Mouse (Mus musculus): ENCODE measurements at regions not wholly inside any gene's neighbourhood (a gene's known extent, or its start where the extent isn't known, plus 50 kb on each side); places are given as distances from the start of the nearest gene placed in this dataset.
"Not testable (repeated sequence)": the region's sequence is repeated elsewhere in the genome, so short reads cannot be mapped to it uniquely, and the experiment has no call there.

DNA sequence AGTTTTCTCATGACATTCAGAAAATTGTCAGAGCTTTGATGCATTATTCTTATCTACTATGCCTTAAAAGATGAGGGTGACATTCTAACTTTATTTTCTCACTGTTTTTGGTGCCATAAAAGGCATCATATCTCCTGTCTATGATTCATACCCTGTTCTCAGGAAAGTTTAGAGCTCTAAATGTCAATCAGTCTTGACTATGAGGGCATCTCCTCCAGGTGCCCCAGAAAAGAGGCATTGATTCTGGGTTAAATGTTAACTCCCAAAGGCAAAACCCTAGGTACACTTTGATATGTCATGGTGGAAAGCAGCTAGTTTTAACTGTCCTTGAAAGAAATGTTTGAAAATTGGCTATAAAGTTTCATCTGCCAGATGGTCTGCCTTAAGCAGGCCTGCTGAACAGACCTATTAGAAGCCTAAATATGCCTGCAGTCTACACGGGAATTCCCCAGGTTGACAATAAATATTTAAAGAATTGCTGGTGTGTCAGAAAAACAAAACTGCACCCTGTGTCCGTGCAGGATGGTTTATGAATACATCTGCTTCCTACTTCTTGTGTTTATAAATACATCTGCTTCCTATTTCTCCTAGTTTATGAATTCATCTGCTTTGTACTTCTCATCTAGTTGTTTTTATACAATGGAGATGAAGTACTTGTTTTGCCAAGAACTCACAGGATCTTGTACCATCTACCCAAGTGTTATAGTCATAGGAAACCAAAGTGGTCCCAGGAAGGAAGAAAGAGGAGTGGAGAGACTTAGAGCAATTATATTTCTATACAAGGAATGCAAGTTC lies 172.3 kb downstream of the Snca start:
- no peaks in the 10 kb centered on the region for H3K27me3 ChIP-seq (ENCODE audit: control insufficient read depth, insufficient read depth, low read length)

DNA sequence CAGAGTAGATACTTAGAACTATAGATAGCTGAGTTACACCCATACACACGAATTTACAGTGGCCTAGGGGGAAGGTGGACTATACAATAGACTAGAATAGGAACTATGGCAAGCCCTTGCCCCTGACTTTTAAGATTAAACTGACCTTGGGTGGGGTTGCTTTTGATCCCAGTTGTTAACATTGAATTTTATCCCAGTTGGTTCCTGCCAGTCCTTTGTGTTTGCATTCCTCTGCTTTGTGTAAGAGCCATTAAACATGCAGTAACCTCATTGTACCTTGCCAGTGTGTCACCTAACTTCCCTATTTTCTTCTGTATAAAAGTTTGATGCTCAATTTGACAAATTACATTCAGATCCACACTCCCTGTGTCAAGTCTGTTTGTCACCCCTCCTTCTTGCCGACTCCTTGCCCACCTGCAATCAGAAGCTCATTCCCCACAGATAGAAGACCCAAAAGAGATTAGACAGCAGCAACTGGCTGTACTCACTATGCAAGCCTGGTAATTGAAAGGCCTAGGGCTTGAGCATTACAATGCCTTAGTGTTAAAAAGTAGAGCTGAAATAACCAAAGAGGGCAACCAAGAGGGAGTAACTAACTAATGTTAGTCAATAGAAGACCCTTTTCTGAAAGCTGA lies 182.6 kb downstream of the Snca start:
- not testable (repeated sequence) for ATAC-seq (replicated peaks; ENCODE audit: low FRiP score); H3K4me1 ChIP-seq (replicated peaks; ENCODE audit: control insufficient read depth, insufficient read depth, low read length); H3K27me3 ChIP-seq (ENCODE audit: control insufficient read depth, insufficient read depth, low read length); H3K4me3 ChIP-seq (ENCODE audit: low read depth, low read length); H3K36me3 ChIP-seq (ENCODE audit: control insufficient read depth, insufficient read depth, low read length); H3K9me3 ChIP-seq (ENCODE audit: control insufficient read depth, low read length); DNase-seq (ENCODE audit: low spot score); H3K4me2 ChIP-seq (ENCODE audit: low read depth, low read length, severe bottlenecking); H3K27ac ChIP-seq (ENCODE audit: low read depth, low read length); H3K9ac ChIP-seq (ENCODE audit: low read length)
- 71% methylated on average over 2 of the region's 2 CpGs for WGBS

More for the DNA sequence above, 172.3 kb downstream of the Snca start:
- H3K36me3 ChIP-seq (ENCODE audit: control insufficient read depth, insufficient read depth, low read length), result no peaks in the 10 kb centered on the region
- H3K27ac ChIP-seq (ENCODE audit: low read depth, low read length), result no peak overlapping the region
- 70% methylated on average over 2 of the region's 2 CpGs for WGBS
- H3K4me3 ChIP-seq (ENCODE audit: low read depth, low read length), result no peak overlapping the region
- no peak overlapping the region for H3K9ac ChIP-seq (ENCODE audit: low read length)
- no peak overlapping the region for H3K4me2 ChIP-seq (ENCODE audit: low read depth, low read length, severe bottlenecking)
- H3K4me1 ChIP-seq (replicated peaks; ENCODE audit: control insufficient read depth, insufficient read depth, low read length), result no peaks in the 10 kb centered on the region
- H3K9me3 ChIP-seq (ENCODE audit: control insufficient read depth, low read length), result no peaks in the 10 kb centered on the region
- no peak for DNase-seq (ENCODE audit: low spot score)
- ATAC-seq (replicated peaks; ENCODE audit: low FRiP score), result no peak

DNA sequence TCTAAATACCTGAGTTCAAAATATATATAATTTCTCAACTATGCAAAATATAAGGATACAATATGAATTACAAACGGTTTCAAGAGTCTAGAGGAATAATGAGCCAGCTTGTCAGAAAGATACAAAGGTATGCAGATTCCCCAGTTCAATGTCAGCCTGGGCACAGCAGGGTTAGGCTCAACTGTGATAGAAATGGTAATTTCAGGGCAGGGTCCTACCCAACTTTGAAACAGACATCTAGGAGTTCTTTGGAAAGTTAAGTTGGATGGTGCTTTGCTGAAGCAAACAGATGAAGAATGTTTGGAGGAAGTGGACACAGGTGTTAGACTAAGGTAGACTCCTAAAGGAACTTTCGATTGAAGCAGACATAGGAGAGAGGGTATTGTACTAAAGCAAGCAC lies 187.4 kb downstream of the Snca start:
- Histone ChIP-seq H3K27me3 (ENCODE audit: control insufficient read depth, insufficient read depth, low read length) (no peaks in the 10 kb centered on the region), H3K4me1 (replicated peaks; ENCODE audit: control insufficient read depth, insufficient read depth, low read length) (no peaks in the 10 kb centered on the region), H3K4me2 (ENCODE audit: low read depth, low read length, severe bottlenecking) (no peak overlapping the region), H3K9ac (ENCODE audit: low read length) (no peak overlapping the region), H3K4me3 (ENCODE audit: low read depth, low read length) (no peak overlapping the region), H3K27ac (ENCODE audit: low read depth, low read length) (no peak overlapping the region), H3K36me3 (ENCODE audit: control insufficient read depth, insufficient read depth, low read length) (no peaks in the 10 kb centered on the region), H3K9me3 (ENCODE audit: control insufficient read depth, low read length) (no peaks in the 10 kb centered on the region)
- DNase-seq (ENCODE audit: low spot score), result no peak
- ATAC-seq (replicated peaks; ENCODE audit: low FRiP score), result no peak
- WGBS, result 68% methylated on average over 2 of the region's 2 CpGs

DNA sequence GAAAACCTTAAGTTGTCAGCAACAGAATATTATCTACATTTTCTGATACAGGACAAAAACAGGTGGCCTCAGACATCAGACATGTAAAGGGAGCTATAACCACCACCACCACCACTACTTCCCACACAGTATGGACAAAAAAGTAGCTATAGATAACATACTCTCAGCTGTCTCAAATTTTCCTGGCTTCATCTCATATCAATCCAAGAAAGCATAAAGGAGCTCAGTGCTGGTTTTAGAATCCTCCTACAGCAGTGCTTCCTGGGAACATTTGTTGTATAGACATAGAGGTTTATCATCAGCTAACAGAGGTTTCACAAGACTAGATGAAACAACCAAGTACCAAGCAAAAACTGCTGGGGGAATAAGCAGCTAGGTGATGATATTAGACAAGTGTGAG lies 213.3 kb downstream of the Snca start:
- H3K4me3 ChIP-seq (ENCODE audit: low read depth, low read length), result no peak overlapping the region
- ATAC-seq (replicated peaks; ENCODE audit: low FRiP score) (no peak), DNase-seq (ENCODE audit: low spot score) (no peak)
- H3K9ac ChIP-seq (ENCODE audit: low read length), result no peak overlapping the region
- H3K4me2 ChIP-seq (ENCODE audit: low read depth, low read length, severe bottlenecking), result no peak overlapping the region
- no peaks in the 10 kb centered on the region for H3K36me3 ChIP-seq (ENCODE audit: control insufficient read depth, insufficient read depth, low read length)
- H3K27ac ChIP-seq (ENCODE audit: low read depth, low read length), result no peak overlapping the region
- H3K9me3 ChIP-seq (ENCODE audit: control insufficient read depth, low read length), result no peaks in the 10 kb centered on the region
- no peaks in the 10 kb centered on the region for H3K27me3 ChIP-seq (ENCODE audit: control insufficient read depth, insufficient read depth, low read length)
- H3K4me1 ChIP-seq (replicated peaks; ENCODE audit: control insufficient read depth, insufficient read depth, low read length), result no peaks in the 10 kb centered on the region

DNA sequence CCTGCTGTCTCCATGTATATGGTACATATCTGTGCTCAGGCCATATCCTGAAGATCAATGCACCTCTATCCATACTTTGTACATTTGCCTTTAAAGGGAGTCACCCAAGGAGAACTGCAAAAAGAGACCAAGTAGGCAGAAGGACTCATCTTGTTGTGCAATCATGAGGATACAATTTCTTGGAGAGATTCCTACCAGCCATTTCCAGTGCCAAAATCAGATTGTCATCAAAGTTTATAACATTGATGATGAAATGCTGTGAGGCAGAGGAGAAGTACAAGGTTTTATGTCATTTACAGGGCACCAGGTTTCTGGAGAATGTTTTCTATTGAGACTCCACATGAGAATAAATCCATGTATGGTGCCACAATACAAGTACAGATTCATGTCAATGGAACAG lies 229.5 kb downstream of the Snca start:
- no peak overlapping the region for H3K4me2 ChIP-seq (ENCODE audit: low read depth, low read length, severe bottlenecking)
- ATAC-seq (replicated peaks; ENCODE audit: low FRiP score), result no peak
- no peak for DNase-seq (ENCODE audit: low spot score)
- H3K9me3 ChIP-seq (ENCODE audit: control insufficient read depth, low read length), result no peaks in the 10 kb centered on the region
- no peaks in the 10 kb centered on the region for H3K36me3 ChIP-seq (ENCODE audit: control insufficient read depth, insufficient read depth, low read length)
- no peak overlapping the region for H3K27ac ChIP-seq (ENCODE audit: low read depth, low read length)
- no peaks in the 10 kb centered on the region for H3K27me3 ChIP-seq (ENCODE audit: control insufficient read depth, insufficient read depth, low read length)
- no peak overlapping the region for H3K9ac ChIP-seq (ENCODE audit: low read length)
- no peaks in the 10 kb centered on the region for H3K4me1 ChIP-seq (replicated peaks; ENCODE audit: control insufficient read depth, insufficient read depth, low read length)
- no peak overlapping the region for H3K4me3 ChIP-seq (ENCODE audit: low read depth, low read length)

DNA sequence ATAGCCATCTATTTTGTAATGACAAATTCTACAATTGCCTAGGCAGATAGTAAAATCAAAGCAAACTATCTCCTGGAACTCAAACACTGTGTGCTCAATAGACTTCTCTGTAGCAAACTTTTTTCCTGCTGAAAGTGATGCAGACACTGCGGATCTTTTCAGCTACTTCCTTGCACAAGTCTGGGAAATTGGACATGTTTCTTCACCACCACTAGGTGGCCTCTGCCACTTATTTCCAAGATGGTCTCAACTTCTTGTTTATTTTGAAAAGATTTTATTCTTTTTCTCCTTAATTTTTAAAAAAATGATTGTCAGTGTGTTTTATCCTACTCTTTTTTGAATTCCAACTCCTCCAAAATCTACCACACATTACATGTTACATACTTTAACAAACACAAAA lies 265.4 kb downstream of the Snca start:
- H3K27ac ChIP-seq (ENCODE audit: low read depth, low read length), result no peak overlapping the region
- no peaks in the 10 kb centered on the region for H3K36me3 ChIP-seq (ENCODE audit: control insufficient read depth, insufficient read depth, low read length)
- ATAC-seq (replicated peaks; ENCODE audit: low FRiP score) (no peak), DNase-seq (ENCODE audit: low spot score) (no peak)
- no peaks in the 10 kb centered on the region for H3K27me3 ChIP-seq (ENCODE audit: control insufficient read depth, insufficient read depth, low read length)
- H3K9me3 ChIP-seq (ENCODE audit: control insufficient read depth, low read length), result no peaks in the 10 kb centered on the region
- no peak overlapping the region for H3K9ac ChIP-seq (ENCODE audit: low read length)
- H3K4me2 ChIP-seq (ENCODE audit: low read depth, low read length, severe bottlenecking), result no peak overlapping the region
- no peaks in the 10 kb centered on the region for H3K4me1 ChIP-seq (replicated peaks; ENCODE audit: control insufficient read depth, insufficient read depth, low read length)
- no peak overlapping the region for H3K4me3 ChIP-seq (ENCODE audit: low read depth, low read length)
- 68% methylated on average over 1 of the region's 1 CpGs for WGBS

DNA sequence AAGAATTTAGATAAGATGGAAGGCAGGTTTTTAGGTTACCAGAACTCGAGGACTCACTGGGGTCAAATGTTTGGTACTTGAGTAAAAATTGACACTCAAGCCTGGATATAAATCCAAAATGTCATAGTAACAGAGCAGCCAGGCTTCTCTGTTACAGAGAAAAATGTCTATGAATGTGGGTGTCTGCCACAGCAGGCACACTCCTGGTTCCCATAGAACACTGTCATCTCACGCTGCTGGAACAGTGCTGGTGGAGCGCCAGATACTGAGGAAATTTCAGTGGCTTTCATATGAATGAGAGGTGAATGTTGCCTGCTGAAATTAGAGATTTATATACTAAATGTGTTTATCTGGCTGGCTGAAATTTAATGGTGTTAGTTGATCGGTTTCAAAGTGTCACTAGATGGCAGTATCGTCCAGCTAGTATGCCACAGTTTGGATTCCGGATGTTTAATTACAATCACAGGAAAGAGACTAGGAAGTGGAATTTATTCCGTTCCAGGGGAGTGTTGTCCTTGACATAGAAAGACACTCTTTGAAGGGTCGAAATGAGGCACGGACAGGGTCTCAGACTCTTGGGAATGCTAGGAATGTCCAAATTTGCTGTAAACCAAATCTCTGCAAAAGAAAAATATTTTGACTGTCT lies 273.9 kb downstream of the Snca start:
- H3K4me3 ChIP-seq (ENCODE audit: low read depth, low read length), result no peak overlapping the region
- no peak overlapping the region for H3K9ac ChIP-seq (ENCODE audit: low read length)
- H3K4me1 ChIP-seq (replicated peaks; ENCODE audit: control insufficient read depth, insufficient read depth, low read length), result no peaks in the 10 kb centered on the region
- H3K4me2 ChIP-seq (ENCODE audit: low read depth, low read length, severe bottlenecking), result no peak overlapping the region
- H3K9me3 ChIP-seq (ENCODE audit: control insufficient read depth, low read length), result peaks cover 6% of the 10 kb centered on the region; the same call in 1 of the 2 replicates
- WGBS, result 51% methylated on average over 9 of the region's 9 CpGs
- no peak for DNase-seq (ENCODE audit: low spot score)
- H3K27ac ChIP-seq (ENCODE audit: low read depth, low read length), result no peak overlapping the region
- no peaks in the 10 kb centered on the region for H3K27me3 ChIP-seq (ENCODE audit: control insufficient read depth, insufficient read depth, low read length)
- H3K36me3 ChIP-seq (ENCODE audit: control insufficient read depth, insufficient read depth, low read length), result no peaks in the 10 kb centered on the region
- ATAC-seq (replicated peaks; ENCODE audit: low FRiP score), result peak; percentile 46; the same call in 1 of the 2 replicates

Measured in forebrain, embryonic 11.5 days (tissue).